Mouse (Mus musculus): ENCODE data around the gene BC037034. TPM values are rescaled to one million over a fixed set of nuclear protein-coding genes. Genes with fewer than 3 reads are reported as not detected.

The BC037034 gene
- polyA plus RNA-seq (2015; fragmentation: Illumina TruSeq; extraction: RNeasy Lipid Tissue Mini Kit (QIAGEN cat#74804); ENCODE audit: insufficient read depth, low replicate concordance), result 30.6 TPM

GRCm38 (mm10) chr5:138263260-138264206 lies at the start of gene BC037034:
TSS of gene BC037034 (minus strand) at chr5:138264033.

GRCm38 (mm10) chr5:138279585-138280424 lies 16.0 kb upstream of the BC037034 start, which contains the start of the genes Gm43720, Gpc2 and Stag3:
TSS of gene Gm43720 (minus strand) at chr5:138279958.
TSS of gene Gpc2 (minus strand) at chr5:138280005.
TSS of gene Stag3 (plus strand) at chr5:138280240.

DNA sequence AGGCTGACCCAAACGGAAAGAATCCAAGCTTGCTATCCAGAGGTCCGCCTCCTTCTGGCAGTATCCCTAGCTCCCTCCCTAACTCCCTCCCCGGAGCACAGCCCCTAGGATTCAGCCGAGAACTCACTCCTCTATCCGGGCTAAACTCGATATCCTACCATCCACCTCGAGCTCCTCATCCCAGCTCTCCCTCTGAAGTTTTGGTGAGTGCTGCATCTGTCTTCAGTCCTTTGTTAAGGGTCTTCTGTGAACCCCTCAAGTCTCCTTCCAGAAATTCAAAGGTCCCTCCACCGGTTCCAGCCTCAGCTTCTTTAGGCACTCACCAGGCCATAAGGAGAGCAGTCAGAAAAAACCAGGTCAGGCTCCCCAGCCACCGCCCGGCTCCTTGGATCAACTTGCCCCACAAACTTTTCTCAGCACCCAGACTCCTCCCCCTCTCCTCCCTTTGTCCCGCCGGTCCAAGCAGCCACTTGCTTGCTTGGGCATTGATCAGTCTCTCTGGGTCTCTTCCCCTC lies 8.6 kb upstream of the BC037034 start, which contains the start of gene Gal3st4:
Gene Gal3st4, minus strand, starts transcription at position 432 of the 515 bp plus-strand sequence.

GRCm38 (mm10) chr5:138255353-138256093 lies 8.3 kb downstream of the BC037034 start, which contains the start of gene Lamtor4:
TSS of gene Lamtor4 (plus strand) at chr5:138255482.

GRCm38 (mm10) chr5:138225700-138226099 lies 38.1 kb downstream of the BC037034 start, which contains the start of gene Nxpe5:
TSS of gene Nxpe5 (plus strand) at chr5:138225898.

Other genes starting within 250 kb of the BC037034 start
- gene Smok3a, start 242.8 kb downstream of the BC037034 start, polyA plus RNA-seq (2015; fragmentation: Illumina TruSeq; extraction: RNeasy Lipid Tissue Mini Kit (QIAGEN cat#74804); ENCODE audit: insufficient read depth, low replicate concordance), result not detected
- gene Smok3b, start 242.6 kb downstream of the BC037034 start, polyA plus RNA-seq (2015; fragmentation: Illumina TruSeq; extraction: RNeasy Lipid Tissue Mini Kit (QIAGEN cat#74804); ENCODE audit: insufficient read depth, low replicate concordance), result not detected
- gene Smok3c, start 210.8 kb downstream of the BC037034 start, polyA plus RNA-seq (2015; fragmentation: Illumina TruSeq; extraction: RNeasy Lipid Tissue Mini Kit (QIAGEN cat#74804); ENCODE audit: insufficient read depth, low replicate concordance), result not detected
- gene Zkscan1, start 178.9 kb downstream of the BC037034 start, polyA plus RNA-seq (2015; fragmentation: Illumina TruSeq; extraction: RNeasy Lipid Tissue Mini Kit (QIAGEN cat#74804); ENCODE audit: insufficient read depth, low replicate concordance), result 13.1 TPM
- 19.8 TPM for gene Zscan21, start 147.1 kb downstream of the BC037034 start, polyA plus RNA-seq (2015; fragmentation: Illumina TruSeq; extraction: RNeasy Lipid Tissue Mini Kit (QIAGEN cat#74804); ENCODE audit: insufficient read depth, low replicate concordance)
- gene Zfp113, start 108.3 kb downstream of the BC037034 start, polyA plus RNA-seq (2015; fragmentation: Illumina TruSeq; extraction: RNeasy Lipid Tissue Mini Kit (QIAGEN cat#74804); ENCODE audit: insufficient read depth, low replicate concordance), result 13.6 TPM
- 87.2 TPM for gene Cops6, start 103.0 kb downstream of the BC037034 start, polyA plus RNA-seq (2015; fragmentation: Illumina TruSeq; extraction: RNeasy Lipid Tissue Mini Kit (QIAGEN cat#74804); ENCODE audit: insufficient read depth, low replicate concordance)
- gene Ap4m1, start 92.0 kb downstream of the BC037034 start, polyA plus RNA-seq (2015; fragmentation: Illumina TruSeq; extraction: RNeasy Lipid Tissue Mini Kit (QIAGEN cat#74804); ENCODE audit: insufficient read depth, low replicate concordance), result 27.2 TPM
- gene Mcm7, start 91.6 kb downstream of the BC037034 start, polyA plus RNA-seq (2015; fragmentation: Illumina TruSeq; extraction: RNeasy Lipid Tissue Mini Kit (QIAGEN cat#74804); ENCODE audit: insufficient read depth, low replicate concordance), result 78.9 TPM
- gene Taf6, start 76.6 kb downstream of the BC037034 start, polyA plus RNA-seq (2015; fragmentation: Illumina TruSeq; extraction: RNeasy Lipid Tissue Mini Kit (QIAGEN cat#74804); ENCODE audit: insufficient read depth, low replicate concordance), result 25.7 TPM
- 29.8 TPM for gene Cnpy4, start 76.5 kb downstream of the BC037034 start, polyA plus RNA-seq (2015; fragmentation: Illumina TruSeq; extraction: RNeasy Lipid Tissue Mini Kit (QIAGEN cat#74804); ENCODE audit: insufficient read depth, low replicate concordance)
- 1.4 TPM for gene Mblac1, start 69.7 kb downstream of the BC037034 start, polyA plus RNA-seq (2015; fragmentation: Illumina TruSeq; extraction: RNeasy Lipid Tissue Mini Kit (QIAGEN cat#74804); ENCODE audit: insufficient read depth, low replicate concordance)
- 2.1 TPM for gene Nxpe5, start 38.1 kb downstream of the BC037034 start, polyA plus RNA-seq (2015; fragmentation: Illumina TruSeq; extraction: RNeasy Lipid Tissue Mini Kit (QIAGEN cat#74804); ENCODE audit: insufficient read depth, low replicate concordance)
- 18.6 TPM for gene Lamtor4, start 8.6 kb downstream of the BC037034 start, polyA plus RNA-seq (2015; fragmentation: Illumina TruSeq; extraction: RNeasy Lipid Tissue Mini Kit (QIAGEN cat#74804); ENCODE audit: insufficient read depth, low replicate concordance)
- 0.12 TPM for gene Gal3st4, start 8.8 kb upstream of the BC037034 start, polyA plus RNA-seq (2015; fragmentation: Illumina TruSeq; extraction: RNeasy Lipid Tissue Mini Kit (QIAGEN cat#74804); ENCODE audit: insufficient read depth, low replicate concordance)
- not detected for gene Gm43720, start 15.9 kb upstream of the BC037034 start, polyA plus RNA-seq (2015; fragmentation: Illumina TruSeq; extraction: RNeasy Lipid Tissue Mini Kit (QIAGEN cat#74804); ENCODE audit: insufficient read depth, low replicate concordance)
- gene Gpc2, start 16.0 kb upstream of the BC037034 start, polyA plus RNA-seq (2015; fragmentation: Illumina TruSeq; extraction: RNeasy Lipid Tissue Mini Kit (QIAGEN cat#74804); ENCODE audit: insufficient read depth, low replicate concordance), result 3.7 TPM
- 2.2 TPM for gene Stag3, start 16.2 kb upstream of the BC037034 start, polyA plus RNA-seq (2015; fragmentation: Illumina TruSeq; extraction: RNeasy Lipid Tissue Mini Kit (QIAGEN cat#74804); ENCODE audit: insufficient read depth, low replicate concordance)
- 6.7 TPM for gene Pvrig, start 77.9 kb upstream of the BC037034 start, polyA plus RNA-seq (2015; fragmentation: Illumina TruSeq; extraction: RNeasy Lipid Tissue Mini Kit (QIAGEN cat#74804); ENCODE audit: insufficient read depth, low replicate concordance)
- gene Zfp157, start 177.4 kb upstream of the BC037034 start, polyA plus RNA-seq (2015; fragmentation: Illumina TruSeq; extraction: RNeasy Lipid Tissue Mini Kit (QIAGEN cat#74804); ENCODE audit: insufficient read depth, low replicate concordance), result 20.5 TPM

Data from spleen, adult 10 weeks (tissue).